Comparison of ENCODE assay signal across 8 mouse cellular contexts in the genomic region with DNA sequence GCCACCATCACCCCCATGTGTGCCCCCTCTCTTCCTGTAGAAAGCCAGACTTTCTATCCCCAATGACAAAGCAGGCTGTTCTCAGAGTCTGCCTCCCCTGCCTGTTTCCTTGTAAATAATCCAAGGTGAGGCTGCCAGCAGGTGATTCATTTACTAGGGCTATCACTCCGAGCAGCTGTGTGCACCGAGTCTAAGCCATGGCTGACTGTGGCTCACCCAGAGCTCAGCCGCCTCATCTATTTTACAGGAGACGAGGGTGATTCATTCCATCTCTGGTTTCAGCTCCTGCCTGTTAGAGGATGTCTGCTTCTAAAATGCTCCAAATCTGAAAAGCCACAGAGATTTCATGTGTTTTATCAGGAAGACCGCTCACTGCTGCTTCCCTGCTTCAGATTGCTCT.
DNase-seq lines count a peak whose midpoint lies in the region; ATAC-seq lines count a peak whose summit lies in the region.

No protein-coding gene starts in this region.

- no peaks in the 10 kb centered on the region for H3K27me3 ChIP-seq in hindbrain, embryonic 10.5 days (ENCODE audit: insufficient read depth, poor library complexity, severe bottlenecking)
- H3K27me3 ChIP-seq in hindbrain, embryonic 11.5 days (ENCODE audit: control insufficient read depth, insufficient read depth, low read length), result no peaks in the 10 kb centered on the region
- no peaks in the 10 kb centered on the region for H3K27me3 ChIP-seq in hindbrain, embryonic 16.5 days (replicated peaks; ENCODE audit: control insufficient read depth, insufficient read depth, low read length)
- no peaks in the 10 kb centered on the region for H3K27me3 ChIP-seq in limb, embryonic 11.5 days (ENCODE audit: control insufficient read depth, insufficient read depth, low read length)
- no peaks in the 10 kb centered on the region for H3K27me3 ChIP-seq in forebrain, embryonic 16.5 days (replicated peaks; ENCODE audit: control insufficient read depth, insufficient read depth, low read length)

- H3K4me2 ChIP-seq in hindbrain, embryonic 11.5 days (replicated peaks; ENCODE audit: low read depth, low read length), result no peak overlapping the region
- no peak overlapping the region for H3K4me2 ChIP-seq in hindbrain, embryonic 16.5 days (ENCODE audit: low read length)
- no peak overlapping the region for H3K4me2 ChIP-seq in limb, embryonic 11.5 days (ENCODE audit: low read depth, severe bottlenecking)
- H3K4me2 ChIP-seq in forebrain, embryonic 16.5 days (ENCODE audit: low read length), result no peak overlapping the region

- H3K27ac ChIP-seq in hindbrain, embryonic 10.5 days, result peak overlapping the region; percentile 64; the same call in 1 of the 2 replicates
- H3K27ac ChIP-seq in hindbrain, embryonic 11.5 days (ENCODE audit: low read depth, low read length), result no peak overlapping the region
- H3K27ac ChIP-seq in hindbrain, embryonic 16.5 days (ENCODE audit: low read depth, low read length), result peak overlapping the region; percentile 26; the same call in 1 of the 2 replicates
- peak overlapping the region; percentile 57 for H3K27ac ChIP-seq in limb, embryonic 11.5 days (replicated peaks; ENCODE audit: low read depth, low read length)
- no peak overlapping the region for H3K27ac ChIP-seq in forebrain, embryonic 16.5 days (ENCODE audit: low read length)

- no peak overlapping the region for H3K4me3 ChIP-seq in hindbrain, embryonic 10.5 days
- H3K4me3 ChIP-seq in hindbrain, embryonic 11.5 days (ENCODE audit: low read depth, low read length), result no peak overlapping the region
- no peak overlapping the region for H3K4me3 ChIP-seq in hindbrain, embryonic 16.5 days (ENCODE audit: low read length)
- H3K4me3 ChIP-seq in limb, embryonic 11.5 days (ENCODE audit: low read depth, low read length), result no peak overlapping the region
- H3K4me3 ChIP-seq in forebrain, embryonic 16.5 days (replicated peaks; ENCODE audit: low read length), result no peak overlapping the region

- H3K9me3 ChIP-seq in hindbrain, embryonic 10.5 days, result no peaks in the 10 kb centered on the region
- H3K9me3 ChIP-seq in hindbrain, embryonic 11.5 days (ENCODE audit: control insufficient read depth, low read length), result no peaks in the 10 kb centered on the region
- no peaks in the 10 kb centered on the region for H3K9me3 ChIP-seq in hindbrain, embryonic 16.5 days (ENCODE audit: control insufficient read depth, low read length)
- no peaks in the 10 kb centered on the region for H3K9me3 ChIP-seq in limb, embryonic 11.5 days (ENCODE audit: control insufficient read depth, low read length)
- no peaks in the 10 kb centered on the region for H3K9me3 ChIP-seq in forebrain, embryonic 16.5 days (ENCODE audit: control insufficient read depth, low read length)

- H3K9ac ChIP-seq in hindbrain, embryonic 11.5 days (ENCODE audit: low read depth, low read length), result no peak overlapping the region
- 0 out of 2 replicates have a peak overlapping the region, but pooled peaks have one; percentile 36 for H3K9ac ChIP-seq in hindbrain, embryonic 16.5 days (ENCODE audit: low read depth, low read length)
- no peak overlapping the region for H3K9ac ChIP-seq in limb, embryonic 11.5 days (ENCODE audit: low read length)
- H3K9ac ChIP-seq in forebrain, embryonic 16.5 days (replicated peaks; ENCODE audit: low read depth, low read length), result no peak overlapping the region

- no peak for ATAC-seq in hindbrain, embryonic 11.5 days (ENCODE audit: low FRiP score)
- no peak for ATAC-seq in hindbrain, embryonic 16.5 days
- ATAC-seq in limb, embryonic 11.5 days (ENCODE audit: insufficient number of reproducible peaks, low FRiP score, low TSS enrichment, low read depth), result no peak
- ATAC-seq in forebrain, embryonic 16.5 days, result no peak

- 70% methylated on average over 5 of the region's 5 CpGs for WGBS in hindbrain, embryonic 10.5 days
- 64% methylated on average over 5 of the region's 5 CpGs for WGBS in hindbrain, embryonic 11.5 days
- WGBS in hindbrain, embryonic 16.5 days, result 60% methylated on average over 5 of the region's 5 CpGs
- WGBS in limb, embryonic 11.5 days, result 33% methylated on average over 5 of the region's 5 CpGs
- 73% methylated on average over 5 of the region's 5 CpGs for WGBS in forebrain, embryonic 16.5 days

- H3K36me3 ChIP-seq in hindbrain, embryonic 10.5 days, result no peaks in the 10 kb centered on the region
- H3K36me3 ChIP-seq in hindbrain, embryonic 11.5 days (ENCODE audit: control insufficient read depth, insufficient read depth, low read length), result no peaks in the 10 kb centered on the region
- H3K36me3 ChIP-seq in hindbrain, embryonic 16.5 days (ENCODE audit: control insufficient read depth, insufficient read depth, low read length), result no peaks in the 10 kb centered on the region
- no peaks in the 10 kb centered on the region for H3K36me3 ChIP-seq in limb, embryonic 11.5 days (ENCODE audit: control insufficient read depth, insufficient read depth, low read length)
- no peaks in the 10 kb centered on the region for H3K36me3 ChIP-seq in forebrain, embryonic 16.5 days (ENCODE audit: control insufficient read depth, insufficient read depth)

- no peak for DNase-seq in hindbrain, embryonic 10.5 days (ENCODE audit: low spot score)
- no peak for DNase-seq in hindbrain, embryonic 11.5 days (ENCODE audit: low spot score)
- peak; percentile 11 for DNase-seq in adrenal gland, postnatal 25 days
- DNase-seq in limb, embryonic 11.5 days (ENCODE audit: low spot score), result no peak
- no peak for DNase-seq in urinary bladder, postnatal 10 days (ENCODE audit: low spot score)
- DNase-seq in spleen, postnatal 4 days (ENCODE audit: low spot score in 2 of 2), result no peak

- H3K4me1 ChIP-seq in hindbrain, embryonic 10.5 days (replicated peaks), result peaks cover 29% of the 10 kb centered on the region
- peaks cover 9% of the 10 kb centered on the region for H3K4me1 ChIP-seq in hindbrain, embryonic 11.5 days (replicated peaks; ENCODE audit: control insufficient read depth, insufficient read depth, low read length)
- H3K4me1 ChIP-seq in hindbrain, embryonic 16.5 days (ENCODE audit: control insufficient read depth, insufficient read depth, low read depth, low read length), result peaks cover 3% of the 10 kb centered on the region; the same call in 1 of the 2 replicates
- H3K4me1 ChIP-seq in limb, embryonic 11.5 days (ENCODE audit: control insufficient read depth, insufficient read depth, low read length), result peaks cover 17% of the 10 kb centered on the region
- peaks cover 2% of the 10 kb centered on the region; the same call in 1 of the 2 replicates for H3K4me1 ChIP-seq in forebrain, embryonic 16.5 days (replicated peaks; ENCODE audit: control insufficient read depth, insufficient read depth, low read length)

Comparison
In these comparisons a context has a peak if more than half of its experiments do, and no peak if none do; other contexts are left out.
1. H3K27ac ChIP-seq: peak in hindbrain, embryonic 10.5 days (single experiment), hindbrain, embryonic 16.5 days (single experiment) and limb, embryonic 11.5 days (single experiment); none in hindbrain, embryonic 11.5 days (single experiment) and forebrain, embryonic 16.5 days (single experiment).